Mouse (Mus musculus) erythroblast, embryonic 14.5 days (primary cell): ENCODE results near the gene Ryr1. TPM values are rescaled to one million over a fixed set of nuclear protein-coding genes. Genes with fewer than 3 reads are reported as not detected.

Experiments
- H3K27me3 ChIP-seq: 2 replicates; pipeline ENCODE4 v1.6.1; 2012; ENCODE audit warnings: inconsistent platforms; ENCODE audit not compliant: control insufficient read depth
- H3K36me3 ChIP-seq: 2 replicates; pipeline ENCODE4 v1.6.1; 2012; ENCODE audit warnings: mild to moderate bottlenecking, inconsistent platforms; ENCODE audit not compliant: control insufficient read depth
- H3K4me1 ChIP-seq: 2 replicates; pipeline ENCODE4 v1.6.1; 2012; ENCODE audit warnings: inconsistent platforms; ENCODE audit not compliant: control insufficient read depth
- H3K4me3 ChIP-seq: replicated peaks from 2 replicates; pipeline ENCODE3; 2012; ENCODE audit warnings: moderate library complexity, mild to moderate bottlenecking, inconsistent platforms
- H3K9me3 ChIP-seq: 2 replicates; pipeline ENCODE4 v1.6.1; 2012; ENCODE audit warnings: low read length, inconsistent platforms, mixed read lengths; ENCODE audit not compliant: control insufficient read depth
- GATA1 ChIP-seq: IDR thresholded peaks from 2 replicates; pipeline ENCODE4 v1.6.1; 2012; ENCODE audit warnings: low read length, inconsistent platforms, mixed read lengths
- TAL1 ChIP-seq: IDR thresholded peaks from 3 replicates; pipeline ENCODE4 v1.6.1; 2012; ENCODE audit warnings: low read length, inconsistent platforms, mixed read lengths
- polyA plus RNA-seq: library from polyadenylated mRNA; stranded (reverse); fragments of >175 nt; gene quantifications from 2 replicates; pipeline ENCODE4 v1.2.3, GENCODE M21; 2012

Ryr1 gene
- polyA plus RNA-seq, 1 experiment: under 0.01 TPM

DNA sequence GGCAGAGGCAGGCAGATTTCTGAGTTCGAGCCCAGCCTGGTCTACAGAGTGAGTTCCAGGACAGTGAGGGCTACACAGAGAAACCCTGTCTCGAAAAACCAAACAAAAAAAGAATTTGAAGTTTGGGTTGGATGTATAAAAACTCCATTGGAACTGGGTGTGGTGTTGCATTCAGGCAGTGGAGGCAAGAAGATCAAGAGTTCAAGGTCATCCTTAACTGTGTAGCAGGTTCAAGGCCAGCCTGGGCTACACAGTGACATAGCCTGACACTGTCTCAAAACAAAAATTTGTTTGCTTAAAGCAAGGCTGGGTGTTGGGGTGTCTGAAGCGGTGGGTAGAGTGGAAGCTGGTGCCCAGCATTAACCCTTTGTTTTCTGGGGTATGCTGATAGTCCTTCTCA is 131.6 kb downstream of the Ryr1 start:
- Histone ChIP-seq H3K4me1 (peaks cover 10% of the 10 kb centered on the region), H3K27me3 (no peaks in the 10 kb centered on the region), H3K9me3 (0 out of 2 replicates have a peak, but pooled peaks cover 2% of the 10 kb centered on the region), H3K36me3 (no peaks in the 10 kb centered on the region; the same call in 1 of the 2 replicates), H3K4me3 (no peak overlapping the region)
- TF ChIP-seq GATA1 (no peak), TAL1 (no peak)

DNA sequence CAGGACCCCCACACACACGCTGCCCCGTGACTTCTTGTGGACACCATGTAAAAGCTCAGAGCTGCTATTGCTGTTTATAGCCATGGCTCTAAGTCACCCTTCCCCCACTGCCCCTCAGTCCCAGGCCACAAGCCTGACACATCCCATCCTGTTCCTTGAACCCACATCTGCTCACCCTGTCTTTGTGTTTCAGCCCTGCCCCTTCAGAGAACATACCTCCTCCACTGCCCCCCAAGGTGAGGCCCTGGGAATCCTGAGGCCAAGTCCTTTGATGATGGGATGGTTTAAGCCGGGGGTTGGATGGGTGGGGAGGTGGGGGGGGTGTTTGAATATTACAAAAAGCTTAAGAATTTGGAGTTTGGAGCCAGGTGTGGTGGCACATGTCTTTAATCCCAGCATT is 132.0 kb downstream of the Ryr1 start:
- Histone ChIP-seq H3K36me3 (no peaks in the 10 kb centered on the region; the same call in 1 of the 2 replicates), H3K9me3 (0 out of 2 replicates have a peak, but pooled peaks cover 2% of the 10 kb centered on the region)

DNA sequence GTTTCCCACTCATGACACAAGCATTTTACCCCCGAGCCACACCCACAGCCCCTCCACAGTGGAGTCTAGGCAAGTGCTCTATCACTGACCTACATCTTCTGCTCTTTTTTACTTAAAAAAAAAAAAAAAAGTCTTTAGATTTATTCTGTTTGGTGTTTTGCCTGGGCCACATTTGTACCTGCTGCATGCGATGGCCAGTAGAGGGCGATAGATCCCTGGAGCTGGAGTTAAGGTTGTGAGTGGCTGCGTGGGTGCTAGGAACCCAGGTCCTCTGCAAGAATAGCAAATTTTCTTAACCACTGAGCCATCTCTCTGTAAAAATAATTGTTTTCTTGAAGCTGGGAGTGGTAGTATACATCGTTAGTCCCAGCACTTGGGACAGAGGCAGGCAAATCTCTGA is 133.4 kb downstream of the Ryr1 start:
- peaks cover 11% of the 10 kb centered on the region for H3K4me1 ChIP-seq
- no peak overlapping the region for H3K4me3 ChIP-seq
- H3K36me3 ChIP-seq: no peaks in the 10 kb centered on the region; the same call in 1 of the 2 replicates
- H3K27me3 ChIP-seq: no peaks in the 10 kb centered on the region
- TF ChIP-seq TAL1: no peak
- TF ChIP-seq GATA1: no peak
- 0 out of 2 replicates have a peak, but pooled peaks cover 2% of the 10 kb centered on the region for H3K9me3 ChIP-seq

More for the DNA sequence above, 132.0 kb downstream of the Ryr1 start:
- Histone ChIP-seq H3K4me3 (no peak overlapping the region), H3K27me3 (no peaks in the 10 kb centered on the region), H3K4me1 (peaks cover 10% of the 10 kb centered on the region)
- TF ChIP-seq TAL1 (no peak), GATA1 (no peak)

DNA sequence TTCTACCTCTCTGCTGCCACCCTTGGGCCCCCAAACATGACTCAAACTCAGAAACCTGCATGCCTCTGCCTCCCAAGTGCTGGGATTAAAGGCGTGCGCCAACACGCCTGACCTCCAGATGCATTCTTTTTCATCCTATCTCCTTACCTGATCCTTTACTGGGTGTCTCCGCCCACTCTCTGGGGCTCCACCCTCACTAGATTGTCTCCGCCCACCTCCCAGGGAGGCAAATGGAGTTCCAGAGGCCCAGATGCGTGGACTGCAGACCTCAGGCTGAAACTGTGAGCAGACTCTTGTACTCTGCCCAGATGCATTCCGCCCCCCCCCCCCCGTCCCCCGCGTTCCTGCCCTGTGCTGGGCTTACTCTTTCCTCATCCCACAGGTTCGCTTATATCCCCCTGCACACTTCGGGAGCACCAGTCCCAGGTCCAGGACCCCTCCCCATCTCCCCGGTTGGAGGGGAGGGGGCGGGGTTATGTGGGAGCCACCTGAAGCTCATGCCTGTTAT is 134.2 kb downstream of the Ryr1 start:
- Histone ChIP-seq H3K27me3 (no peaks in the 10 kb centered on the region), H3K4me1 (peaks cover 11% of the 10 kb centered on the region), H3K36me3 (no peaks in the 10 kb centered on the region; the same call in 1 of the 2 replicates), H3K4me3 (no peak overlapping the region), H3K9me3 (no peaks in the 10 kb centered on the region)
- TF ChIP-seq TAL1: no peak
- TF ChIP-seq GATA1: no peak

DNA sequence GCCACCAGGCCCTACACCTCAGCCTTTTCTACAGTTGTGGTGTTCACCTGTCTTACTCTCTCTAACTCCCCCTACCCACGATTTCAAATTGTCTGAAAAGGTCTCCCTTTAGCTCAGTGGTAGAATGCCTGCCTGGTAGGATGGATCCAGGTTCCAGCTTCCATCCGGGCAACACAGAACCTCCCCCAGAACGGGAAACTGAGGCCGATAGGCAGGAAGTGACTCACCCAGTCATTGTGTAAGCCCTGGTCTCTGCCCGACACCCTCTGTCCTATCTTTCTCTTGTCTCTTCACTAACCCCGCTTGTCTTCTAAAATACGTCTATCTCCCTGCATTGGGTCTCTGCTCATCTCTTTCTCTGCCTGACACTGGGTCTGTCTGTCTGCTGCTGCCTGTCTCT is 139.8 kb downstream of the Ryr1 start:
- Histone ChIP-seq H3K4me1 (peaks cover 39% of the 10 kb centered on the region), H3K36me3 (peaks cover 3% of the 10 kb centered on the region), H3K4me3 (no peak overlapping the region), H3K9me3 (no peaks in the 10 kb centered on the region), H3K27me3 (no peaks in the 10 kb centered on the region)
- no peak for TF ChIP-seq GATA1
- no peak for TF ChIP-seq TAL1

DNA sequence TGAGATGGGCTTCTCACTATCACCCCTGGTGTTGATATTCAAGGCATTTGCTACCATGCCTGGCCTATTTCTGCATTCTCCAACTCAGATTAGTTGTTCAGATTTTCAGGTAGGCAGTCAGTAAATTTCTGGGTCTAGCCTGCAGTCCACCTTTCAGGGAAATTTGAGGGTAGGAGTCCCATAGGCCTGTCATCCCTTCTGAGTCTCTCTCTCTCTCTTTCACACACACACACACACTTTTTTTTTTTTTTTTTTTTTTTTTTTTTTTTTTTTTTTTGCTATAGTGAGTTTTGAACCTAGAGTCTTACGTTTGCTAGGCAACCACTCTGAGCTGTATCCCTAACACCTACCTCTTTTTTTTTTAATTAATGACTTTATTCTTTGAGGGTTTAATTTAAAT is 140.5 kb downstream of the Ryr1 start:
- no peaks in the 10 kb centered on the region for H3K27me3 ChIP-seq
- TF ChIP-seq TAL1 (no peak), GATA1 (no peak)
- H3K4me3 ChIP-seq: no peak overlapping the region
- peaks cover 8% of the 10 kb centered on the region for H3K36me3 ChIP-seq
- H3K9me3 ChIP-seq: no peaks in the 10 kb centered on the region
- H3K4me1 ChIP-seq: peaks cover 42% of the 10 kb centered on the region

DNA sequence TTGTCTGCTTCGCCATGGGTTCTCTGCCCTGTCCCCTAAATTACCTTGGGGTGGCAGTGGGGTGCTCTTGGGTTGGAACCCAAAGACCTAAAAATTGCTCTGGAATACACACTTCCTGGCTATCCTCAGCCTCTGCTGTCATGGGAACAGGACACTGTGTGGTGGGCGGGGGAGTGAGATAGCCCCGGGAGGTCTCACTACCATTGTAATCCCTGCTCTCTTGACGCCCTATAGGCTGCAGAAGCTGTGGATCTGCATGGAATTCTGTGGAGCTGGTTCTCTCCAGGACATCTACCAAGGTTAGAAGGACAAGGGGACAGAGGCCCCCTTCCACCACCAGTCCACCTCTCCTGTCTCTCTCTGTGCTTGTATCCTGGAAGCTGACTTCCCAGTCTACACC is 141.1 kb downstream of the Ryr1 start:
- peaks cover 14% of the 10 kb centered on the region for H3K36me3 ChIP-seq
- peaks cover 42% of the 10 kb centered on the region for H3K4me1 ChIP-seq
- H3K27me3 ChIP-seq: no peaks in the 10 kb centered on the region
- no peak for TF ChIP-seq GATA1
- TF ChIP-seq TAL1: no peak
- H3K9me3 ChIP-seq: no peaks in the 10 kb centered on the region
- H3K4me3 ChIP-seq: peak overlapping the region; percentile 92

DNA sequence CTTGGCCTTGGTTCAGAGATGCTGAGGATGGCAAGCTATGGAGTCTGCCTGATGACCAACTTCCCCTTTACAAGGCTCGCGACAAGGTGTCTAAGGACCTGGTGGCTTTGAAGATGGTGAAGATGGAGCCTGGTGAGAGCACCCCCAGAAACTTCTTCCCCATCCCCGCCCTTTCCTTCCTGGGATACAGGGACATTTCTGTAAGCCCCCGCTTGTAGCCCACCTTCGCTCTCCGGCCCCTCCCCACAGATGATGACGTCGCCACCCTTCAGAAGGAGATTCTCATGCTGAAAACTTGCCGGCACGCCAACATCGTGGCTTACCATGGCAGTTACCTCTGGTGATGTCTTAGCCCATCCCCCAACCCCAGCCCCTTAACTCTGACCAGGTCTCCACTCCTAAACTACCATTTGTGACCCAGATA is 141.8 kb downstream of the Ryr1 start:
- Histone ChIP-seq H3K36me3 (peaks cover 21% of the 10 kb centered on the region), H3K4me1 (peaks cover 42% of the 10 kb centered on the region), H3K9me3 (no peaks in the 10 kb centered on the region), H3K27me3 (no peaks in the 10 kb centered on the region), H3K4me3 (peak overlapping the region; percentile 92)
- TF ChIP-seq GATA1: no peak
- TF ChIP-seq TAL1: no peak

DNA sequence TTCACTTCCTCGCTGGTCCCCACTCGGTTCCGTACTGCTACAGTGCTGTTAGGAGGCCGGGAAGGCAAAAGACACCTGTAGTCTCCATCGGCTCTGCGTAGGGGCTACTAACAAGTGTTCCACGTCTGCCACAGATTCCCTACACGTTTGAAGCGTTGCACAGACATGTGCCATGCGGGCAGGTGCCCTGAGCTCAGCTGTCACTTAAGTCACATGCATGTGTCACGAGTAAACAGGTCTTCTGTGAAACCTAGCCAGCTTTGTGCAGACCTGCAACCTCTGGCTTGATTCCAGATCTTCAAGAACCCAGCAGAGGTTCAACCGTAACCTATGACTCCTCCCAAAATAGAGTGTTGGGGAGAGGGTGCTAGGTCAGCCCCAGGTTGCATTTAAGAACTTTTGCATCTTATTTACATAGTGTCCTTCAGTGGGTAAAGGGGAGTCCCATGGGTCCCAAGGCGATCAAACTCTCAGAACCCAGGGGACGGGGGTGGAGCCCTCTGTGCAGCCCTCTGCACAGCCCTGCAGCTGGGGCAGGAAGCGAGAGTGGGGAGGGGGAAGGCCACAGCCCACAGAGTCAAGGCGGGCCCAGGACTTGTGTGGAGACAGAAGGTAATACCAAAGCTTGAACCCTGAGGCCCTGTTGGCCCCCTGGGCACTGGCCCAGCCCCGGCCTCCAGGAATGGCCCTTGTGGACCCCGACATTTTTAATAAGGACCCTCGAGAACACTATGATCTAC is 142.5 kb downstream of the Ryr1 start:
- H3K27me3 ChIP-seq: no peaks in the 10 kb centered on the region
- peaks cover 28% of the 10 kb centered on the region for H3K36me3 ChIP-seq
- peaks cover 44% of the 10 kb centered on the region for H3K4me1 ChIP-seq
- no peaks in the 10 kb centered on the region for H3K9me3 ChIP-seq
- no peak for TF ChIP-seq GATA1
- no peak for TF ChIP-seq TAL1
- H3K4me3 ChIP-seq: peak overlapping the region; percentile 92
